Mouse (Mus musculus) limb, embryonic 13.5 days (tissue): ENCODE measurements around the gene Rap1gap. TPM values are rescaled to one million over a fixed set of nuclear protein-coding genes. Genes with fewer than 3 reads are reported as not detected.

Experiments
- ATAC-seq: fragments of 200-750 bp; cut with Nextera tagmentation; 2 replicates; pipeline ENCODE4 v1.8.0; 2017; ENCODE audit warnings: low read depth, moderate number of reproducible peaks, moderate TSS enrichment; ENCODE audit not compliant: low FRiP score
- H3K27ac ChIP-seq: fragments of 300-500 bp; sonication (generic); 2 replicates; pipeline ENCODE4 v1.5.1; 2015; ENCODE audit warnings: inconsistent platforms, mild to moderate bottlenecking, moderate library complexity
- H3K27me3 ChIP-seq: fragments of 300-500 bp; sonication (generic); 2 replicates; pipeline ENCODE4 v1.6.1; 2015; ENCODE audit warnings: mild to moderate bottlenecking, inconsistent platforms
- H3K36me3 ChIP-seq: fragments of 300-500 bp; sonication (generic); 2 replicates; pipeline ENCODE4 v1.6.1; 2015; ENCODE audit warnings: inconsistent platforms, mild to moderate bottlenecking, moderate library complexity
- H3K4me1 ChIP-seq: fragments of 300-500 bp; sonication (generic); 2 replicates; pipeline ENCODE4 v1.6.1; 2015; ENCODE audit warnings: inconsistent platforms
- H3K4me2 ChIP-seq: fragments of 300-500 bp; sonication (generic); replicated peaks from 2 replicates; pipeline ENCODE4 v1.6.1; 2015; ENCODE audit warnings: inconsistent platforms, mild to moderate bottlenecking, moderate library complexity
- H3K4me3 ChIP-seq: fragments of 300-500 bp; sonication (generic); 2 replicates; pipeline ENCODE4 v1.5.1; 2015; ENCODE audit warnings: moderate library complexity, mild to moderate bottlenecking, inconsistent platforms
- H3K9ac ChIP-seq: fragments of 300-500 bp; sonication (generic); 2 replicates; pipeline ENCODE4 v1.6.1; 2015; ENCODE audit warnings: mild to moderate bottlenecking, inconsistent platforms
- H3K9me3 ChIP-seq: fragments of 300-500 bp; sonication (generic); 2 replicates; pipeline ENCODE4 v1.6.1; 2016; ENCODE audit warnings: inconsistent platforms
- WGBS: fragments of 180-500 bp; shearing (Covaris S2); methylation state at CpG from one replicate; pipeline ENCODE4 v1.1.7; 2015; 5-methylcytosine and 5-hydroxymethylcytosine counted together
- polyA plus RNA-seq: library from polyadenylated mRNA; unstranded; fragments of >200 nt; fragmentation: Nextera tagmentation; extraction: Ambion mirVana; gene quantifications from 2 replicates; pipeline ENCODE4 v1.2.1, GENCODE M21; 2015

Gene Rap1gap
- polyA plus RNA-seq, 1 experiment from 2014 or later = 10.7 TPM

DNA sequence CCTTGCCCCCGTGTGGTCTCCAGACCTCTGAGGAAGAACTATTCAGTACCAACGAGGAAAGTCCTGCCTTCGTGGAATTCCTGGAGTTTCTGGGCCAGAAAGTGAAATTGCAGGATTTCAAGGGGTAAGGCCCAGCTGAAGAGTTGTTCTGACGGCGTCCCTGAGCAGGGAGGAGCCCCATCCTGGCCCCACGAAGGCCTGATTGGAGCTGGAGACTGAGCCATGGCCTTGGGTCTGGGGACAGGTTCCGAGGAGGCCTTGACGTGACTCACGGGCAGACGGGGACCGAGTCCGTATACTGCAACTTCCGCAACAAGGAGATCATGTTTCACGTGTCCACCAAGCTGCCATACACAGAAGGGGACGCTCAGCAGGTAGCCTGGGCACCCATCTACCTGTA lies 53.1 kb downstream of the Rap1gap start:
- WGBS = 55% methylated on average over 15 of the region's 15 CpGs
- Histone ChIP-seq H3K9me3 (no peaks in the 10 kb centered on the region), H3K4me1 (peaks cover 16% of the 10 kb centered on the region), H3K36me3 (no peaks in the 10 kb centered on the region), H3K27ac (no peak overlapping the region), H3K27me3 (peaks cover 30% of the 10 kb centered on the region), H3K4me2 (no peak overlapping the region), H3K9ac (no peak overlapping the region), H3K4me3 (no peak overlapping the region)
- ATAC-seq = no peak

DNA sequence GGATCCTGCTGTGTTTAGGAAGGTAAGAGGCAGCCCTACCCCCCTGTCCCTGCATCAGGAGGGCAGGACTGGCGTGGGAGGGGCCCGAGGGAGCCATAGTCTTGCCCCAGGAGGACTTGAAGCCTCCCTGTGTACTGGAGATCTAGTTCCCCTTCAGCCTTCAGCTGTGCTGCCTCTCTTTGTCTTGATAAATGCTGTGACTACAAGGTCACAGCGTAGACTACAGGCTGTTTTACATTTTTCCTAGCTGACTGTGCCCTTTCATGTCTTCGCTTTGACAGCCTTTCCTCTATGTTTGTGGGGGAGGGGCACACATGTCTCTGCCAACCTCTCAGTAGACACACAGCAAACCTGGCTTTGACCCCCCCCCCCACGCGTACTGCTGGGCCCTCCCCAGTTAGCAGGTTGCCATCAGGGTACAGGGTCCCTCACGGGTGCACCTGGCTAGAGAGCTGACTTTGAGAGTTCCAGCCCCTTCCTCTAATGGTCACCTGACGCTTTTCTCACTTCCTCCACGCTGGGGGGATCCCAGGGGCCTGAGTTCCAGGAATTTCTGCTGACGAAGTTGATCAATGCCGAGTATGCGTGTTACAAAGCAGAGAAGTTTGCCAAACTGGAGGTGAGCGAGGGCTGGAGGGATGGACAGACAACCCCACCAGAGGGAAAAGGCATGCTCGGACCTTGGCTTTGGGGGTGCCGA lies 55.0 kb downstream of the Rap1gap start:
- ATAC-seq = no peak
- H3K4me3 ChIP-seq = no peak overlapping the region
- H3K36me3 ChIP-seq = no peaks in the 10 kb centered on the region
- no peak overlapping the region for H3K27ac ChIP-seq
- peak overlapping the region; percentile 34 for H3K4me2 ChIP-seq
- H3K27me3 ChIP-seq = peaks cover 49% of the 10 kb centered on the region
- H3K9me3 ChIP-seq = no peaks in the 10 kb centered on the region
- peaks cover 26% of the 10 kb centered on the region for H3K4me1 ChIP-seq
- H3K9ac ChIP-seq = 0 out of 2 replicates have a peak overlapping the region, but pooled peaks have one; percentile 55
- WGBS = 26% methylated on average over 15 of the region's 15 CpGs

DNA sequence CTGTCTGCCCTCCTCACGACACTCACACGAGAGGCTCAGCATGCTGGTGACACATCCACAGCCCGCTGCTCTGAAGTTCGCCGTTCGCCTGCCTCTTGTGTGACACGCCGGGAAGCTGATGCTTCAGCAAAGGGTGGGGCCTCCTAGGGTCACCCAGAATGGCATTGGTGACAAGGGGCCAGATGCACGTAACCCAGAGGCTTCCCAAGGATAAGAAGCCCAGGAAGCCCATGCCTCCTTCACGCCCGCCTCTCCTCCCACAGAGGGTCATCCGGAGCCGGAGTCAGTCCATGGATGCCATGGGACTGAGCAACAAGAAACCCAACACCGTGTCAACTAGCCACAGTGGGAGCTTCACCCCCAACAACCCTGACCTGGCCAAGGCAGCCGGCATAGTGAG lies 57.0 kb downstream of the Rap1gap start:
- 89% methylated on average over 15 of the region's 15 CpGs for WGBS
- H3K4me2 ChIP-seq = no peak overlapping the region
- H3K4me3 ChIP-seq = no peak overlapping the region
- no peak overlapping the region for H3K9ac ChIP-seq
- H3K27ac ChIP-seq = no peak overlapping the region
- no peaks in the 10 kb centered on the region for H3K36me3 ChIP-seq
- no peak for ATAC-seq
- H3K9me3 ChIP-seq = no peaks in the 10 kb centered on the region
- peaks cover 26% of the 10 kb centered on the region for H3K4me1 ChIP-seq
- peaks cover 43% of the 10 kb centered on the region for H3K27me3 ChIP-seq

DNA sequence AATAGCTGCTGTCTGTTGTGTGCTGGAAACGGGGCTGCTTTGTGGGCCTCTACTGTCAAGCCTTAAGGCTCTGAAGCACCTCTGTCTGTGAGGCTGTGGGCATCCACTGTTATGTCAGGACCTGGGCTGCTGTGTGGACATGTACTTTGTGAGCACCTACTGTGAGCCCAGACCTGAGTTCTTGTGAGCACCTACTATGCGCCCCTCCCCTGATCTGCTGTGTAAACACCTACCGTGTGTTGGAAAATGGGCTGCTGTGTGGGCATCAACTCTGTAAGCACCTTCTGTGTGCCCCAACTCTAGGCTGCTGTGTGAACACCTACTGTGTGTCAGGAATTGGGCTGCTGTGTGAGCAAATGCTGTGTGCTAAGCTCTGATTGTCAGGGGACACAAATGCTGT lies 57.7 kb downstream of the Rap1gap start:
- H3K9me3 ChIP-seq = no peaks in the 10 kb centered on the region
- no peaks in the 10 kb centered on the region for H3K36me3 ChIP-seq
- H3K4me1 ChIP-seq = peaks cover 29% of the 10 kb centered on the region
- H3K4me2 ChIP-seq = no peak overlapping the region
- H3K27me3 ChIP-seq = peaks cover 46% of the 10 kb centered on the region
- ATAC-seq = no peak
- H3K9ac ChIP-seq = no peak overlapping the region
- no peak overlapping the region for H3K4me3 ChIP-seq
- no peak overlapping the region for H3K27ac ChIP-seq
- WGBS = 88% methylated on average over 3 of the region's 3 CpGs

DNA sequence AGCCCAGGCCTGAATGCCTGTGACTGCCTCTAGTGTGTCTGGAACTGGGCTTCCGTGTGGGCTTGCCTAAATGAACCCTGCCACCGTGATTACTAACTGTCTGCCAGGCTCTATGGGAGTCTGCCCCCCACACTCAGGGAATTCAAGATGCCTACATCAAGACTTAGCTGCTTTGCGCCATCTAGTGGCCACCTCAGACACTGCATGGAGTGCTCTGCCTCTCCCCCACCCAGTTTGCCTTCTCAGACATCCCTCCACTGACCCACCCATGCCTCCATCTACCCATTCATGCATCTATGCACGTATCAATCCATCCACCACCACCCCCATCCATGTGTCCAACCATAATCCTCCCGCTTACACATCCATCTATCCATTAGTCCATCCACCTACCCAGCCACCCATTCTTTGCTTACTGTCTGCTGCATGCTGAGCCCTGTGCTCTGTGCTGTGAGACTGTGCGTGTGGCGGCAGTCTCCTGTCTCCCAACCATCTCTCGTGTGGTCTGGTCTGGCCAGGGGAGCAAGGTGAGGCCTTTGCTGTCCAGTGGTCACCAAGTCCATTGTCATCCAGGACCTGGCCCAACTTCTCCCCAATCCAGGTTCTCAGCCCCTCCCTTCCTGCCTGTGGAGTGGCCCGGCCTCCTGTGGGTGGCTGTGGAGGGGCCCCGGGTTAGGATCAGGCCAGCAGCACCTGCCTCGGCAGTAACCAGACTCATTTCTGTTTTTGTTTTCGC lies 58.3 kb downstream of the Rap1gap start:
- Histone ChIP-seq H3K36me3 (no peaks in the 10 kb centered on the region), H3K4me3 (no peak overlapping the region), H3K27ac (no peak overlapping the region), H3K27me3 (peaks cover 47% of the 10 kb centered on the region), H3K4me1 (peaks cover 35% of the 10 kb centered on the region), H3K9me3 (no peaks in the 10 kb centered on the region), H3K4me2 (peak overlapping the region; percentile 45), H3K9ac (0 out of 2 replicates have a peak overlapping the region, but pooled peaks have one; percentile 52)
- 30% methylated on average over 12 of the region's 12 CpGs for WGBS
- ATAC-seq = no peak

DNA sequence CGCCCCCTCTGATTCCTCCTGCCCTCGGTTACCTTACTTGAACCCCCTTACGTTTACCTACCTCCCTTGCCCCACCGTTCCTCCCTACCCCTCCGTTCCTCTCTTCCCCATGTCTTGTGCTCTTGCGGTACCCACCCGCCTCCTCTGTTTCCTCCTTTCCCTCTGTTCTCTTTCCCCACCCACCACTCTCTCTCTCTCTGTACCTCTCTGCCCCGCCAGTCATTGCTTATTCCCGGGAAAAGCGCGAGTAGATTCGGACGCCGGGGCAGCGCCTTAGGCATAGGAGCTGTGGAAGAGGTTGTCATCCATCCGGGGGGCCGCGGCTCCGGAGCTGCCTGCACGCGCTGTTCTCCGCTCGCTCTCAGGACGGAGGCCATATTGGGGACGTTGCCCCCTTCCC lies 59.0 kb downstream of the Rap1gap start:
- peak overlapping the region; percentile 52 for H3K9ac ChIP-seq
- peaks cover 40% of the 10 kb centered on the region for H3K4me1 ChIP-seq
- H3K27me3 ChIP-seq = peaks cover 51% of the 10 kb centered on the region
- H3K36me3 ChIP-seq = no peaks in the 10 kb centered on the region
- H3K27ac ChIP-seq = no peak overlapping the region
- H3K4me2 ChIP-seq = peak overlapping the region; percentile 45
- WGBS = 34% methylated on average over 25 of the region's 25 CpGs
- H3K9me3 ChIP-seq = no peaks in the 10 kb centered on the region
- no peak for ATAC-seq
- peak overlapping the region; percentile 15 for H3K4me3 ChIP-seq

DNA sequence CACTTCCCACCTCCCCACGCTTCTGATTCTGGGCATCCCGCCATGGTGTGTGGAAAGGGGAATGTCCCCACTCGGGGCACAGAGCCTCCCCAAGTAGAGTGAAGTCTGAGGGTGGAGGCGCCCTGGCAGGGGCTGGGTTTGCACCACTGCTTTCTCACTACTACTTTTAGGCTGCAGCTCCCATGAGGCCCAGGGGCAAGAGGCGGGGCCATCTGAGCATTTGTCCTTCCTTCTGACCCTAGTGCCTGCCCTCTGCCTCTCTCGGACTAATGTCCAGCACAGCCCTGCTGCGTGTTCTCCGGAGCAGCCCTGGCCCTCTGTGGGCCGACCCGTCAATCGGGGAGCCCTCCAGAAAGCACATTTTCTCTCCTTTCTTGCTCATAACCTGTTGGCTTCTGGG lies 59.7 kb downstream of the Rap1gap start:
- H3K4me3 ChIP-seq = no peak overlapping the region

DNA sequence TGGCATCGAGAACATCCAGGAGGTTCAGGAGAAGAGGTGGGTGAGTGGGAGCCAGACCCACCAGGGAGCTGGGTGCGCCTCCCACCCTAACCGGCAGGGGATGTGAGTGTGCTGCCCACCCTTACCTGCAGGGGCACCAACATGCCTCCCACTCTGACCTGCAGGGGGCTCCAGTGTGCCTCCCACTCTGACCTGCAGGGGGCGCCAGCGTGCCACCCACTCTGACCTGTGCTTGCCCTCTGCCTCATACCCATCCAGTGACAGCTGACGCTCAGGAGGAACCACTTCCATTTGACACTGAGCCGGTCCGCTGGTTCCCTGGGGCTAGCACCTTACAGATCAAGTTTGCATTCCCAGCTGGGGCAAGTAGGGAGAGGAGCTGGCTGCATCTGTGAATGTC lies 60.2 kb downstream of the Rap1gap start:
- peaks cover 35% of the 10 kb centered on the region for H3K4me1 ChIP-seq
- H3K27ac ChIP-seq = no peak overlapping the region
- no peak overlapping the region for H3K4me2 ChIP-seq
- WGBS = 51% methylated on average over 8 of the region's 8 CpGs
- H3K27me3 ChIP-seq = peaks cover 63% of the 10 kb centered on the region
- ATAC-seq = no peak
- H3K4me3 ChIP-seq = no peak overlapping the region
- H3K9ac ChIP-seq = no peak overlapping the region
- H3K9me3 ChIP-seq = no peaks in the 10 kb centered on the region
- no peaks in the 10 kb centered on the region for H3K36me3 ChIP-seq

More for the DNA sequence above, 59.7 kb downstream of the Rap1gap start:
- H3K27me3 ChIP-seq = peaks cover 58% of the 10 kb centered on the region
- no peak for ATAC-seq
- H3K27ac ChIP-seq = no peak overlapping the region
- no peaks in the 10 kb centered on the region for H3K9me3 ChIP-seq
- H3K4me1 ChIP-seq = peaks cover 40% of the 10 kb centered on the region
- 46% methylated on average over 11 of the region's 11 CpGs for WGBS
- H3K9ac ChIP-seq = no peak overlapping the region
- no peaks in the 10 kb centered on the region for H3K36me3 ChIP-seq
- peak overlapping the region; percentile 45; the same call in 1 of the 2 replicates for H3K4me2 ChIP-seq

DNA sequence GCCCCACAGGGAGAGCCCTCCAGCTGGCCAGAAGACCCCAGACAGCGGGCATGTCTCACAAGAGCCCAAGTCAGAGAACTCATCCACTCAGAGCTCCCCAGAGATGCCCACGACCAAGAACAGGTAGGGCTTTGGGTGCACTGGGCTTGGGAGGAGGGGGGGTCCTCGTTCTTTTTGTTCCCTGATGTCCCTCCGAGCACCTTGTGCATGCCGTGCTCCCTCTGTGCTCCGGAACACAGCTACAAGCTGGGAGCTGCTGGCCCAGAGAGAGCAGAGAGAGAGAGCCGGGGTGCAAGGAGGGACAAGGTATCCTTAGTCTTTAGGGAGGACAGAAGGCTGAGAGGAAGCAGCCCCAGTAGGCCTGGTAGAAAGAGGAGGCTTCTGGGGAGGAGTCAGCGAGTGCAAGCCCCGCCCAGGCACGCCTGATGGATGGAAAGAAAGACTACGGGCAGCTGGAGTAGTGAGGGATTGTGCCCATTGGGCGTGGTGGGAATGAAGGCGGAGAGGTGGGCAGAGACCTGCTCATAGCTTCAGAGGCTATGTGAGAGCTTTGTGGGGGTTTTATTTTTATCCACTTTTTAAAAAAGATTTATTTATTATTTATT lies 61.1 kb downstream of the Rap1gap start:
- no peak overlapping the region for H3K27ac ChIP-seq
- no peak overlapping the region for H3K9ac ChIP-seq
- 71% methylated on average over 13 of the region's 13 CpGs for WGBS
- H3K36me3 ChIP-seq = no peaks in the 10 kb centered on the region
- H3K4me1 ChIP-seq = peaks cover 33% of the 10 kb centered on the region
- H3K9me3 ChIP-seq = no peaks in the 10 kb centered on the region
- H3K4me3 ChIP-seq = no peak overlapping the region
- no peak for ATAC-seq
- no peak overlapping the region for H3K4me2 ChIP-seq
- peaks cover 59% of the 10 kb centered on the region for H3K27me3 ChIP-seq

DNA sequence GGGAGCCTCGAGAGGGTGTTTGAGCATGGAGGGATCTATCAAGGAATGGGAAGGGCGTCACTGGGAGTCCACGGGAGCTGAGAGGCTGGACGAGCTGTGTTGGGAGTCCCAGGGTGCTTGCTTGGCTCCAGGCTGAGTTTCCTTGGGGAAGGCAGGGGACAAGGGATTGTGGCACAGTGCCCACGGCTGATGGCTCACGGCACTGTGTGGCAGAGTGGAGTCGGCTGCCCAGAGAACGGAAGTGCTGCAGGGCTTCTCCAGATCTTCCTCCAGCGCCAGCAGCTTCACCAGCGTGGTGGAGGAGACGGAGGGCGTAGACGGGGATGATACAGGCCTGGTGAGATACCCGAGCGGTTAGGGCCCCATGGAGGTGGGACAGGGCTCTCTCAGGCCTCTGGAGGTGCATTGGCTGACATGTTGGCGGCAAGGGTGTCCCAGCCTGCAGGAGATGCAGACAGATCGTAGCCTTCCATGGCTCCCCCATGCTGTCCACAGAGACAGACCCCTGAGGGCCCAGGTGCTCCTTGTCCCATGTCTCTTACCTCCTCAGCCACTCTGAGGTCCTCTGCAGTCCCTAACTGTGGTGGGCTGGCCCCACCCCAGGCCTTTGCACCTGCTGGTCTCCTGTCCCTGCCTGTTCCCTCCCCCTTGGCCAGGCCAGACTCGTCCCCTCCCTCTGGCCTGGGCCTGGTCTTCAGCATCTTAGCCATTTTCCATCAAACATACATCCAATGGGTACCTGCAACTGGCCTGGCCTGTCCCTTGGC lies 62.4 kb downstream of the Rap1gap start:
- H3K9me3 ChIP-seq = no peaks in the 10 kb centered on the region
- H3K9ac ChIP-seq = no peak overlapping the region
- H3K4me2 ChIP-seq = peak overlapping the region; percentile 50
- 0 out of 2 replicates have a peak, but pooled peaks have one; percentile 12 for ATAC-seq
- H3K27me3 ChIP-seq = peaks cover 57% of the 10 kb centered on the region
- H3K36me3 ChIP-seq = no peaks in the 10 kb centered on the region
- peaks cover 33% of the 10 kb centered on the region for H3K4me1 ChIP-seq
- WGBS = 78% methylated on average over 18 of the region's 18 CpGs
- no peak overlapping the region for H3K27ac ChIP-seq
- H3K4me3 ChIP-seq = no peak overlapping the region

DNA sequence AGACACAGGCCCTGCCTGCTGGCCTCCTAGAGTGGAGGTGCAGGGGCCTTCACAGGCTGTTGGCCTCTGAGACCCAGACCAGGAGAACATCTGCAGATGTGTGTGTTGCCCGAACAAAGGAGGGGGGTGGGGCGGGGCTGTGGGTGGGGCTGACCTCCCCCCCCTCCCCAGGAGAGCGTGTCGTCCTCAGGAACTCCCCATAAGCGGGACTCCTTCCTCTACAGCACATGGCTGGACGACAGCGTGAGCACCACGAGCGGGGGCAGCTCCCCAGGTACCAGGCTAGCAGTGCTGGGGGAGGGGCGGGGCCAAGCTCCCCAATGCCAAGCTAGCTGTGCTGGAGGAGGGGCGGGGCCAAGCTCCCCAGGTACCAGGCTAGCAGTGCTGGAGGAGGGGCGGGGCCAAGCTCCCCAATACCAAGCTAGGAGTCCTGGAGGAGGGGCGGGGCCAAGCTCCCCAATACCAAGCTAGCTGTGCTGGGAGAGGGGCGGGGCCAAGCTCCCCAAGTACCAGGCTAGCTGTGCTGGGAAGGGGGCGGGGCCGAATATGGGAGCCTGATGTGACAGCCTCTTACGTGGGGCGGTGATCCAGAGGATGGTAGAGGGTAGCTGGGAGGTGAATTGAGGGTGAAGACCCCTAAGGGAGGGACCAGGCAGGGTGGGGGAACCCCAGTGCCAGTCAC lies 63.1 kb downstream of the Rap1gap start:
- H3K4me1 ChIP-seq = peaks cover 33% of the 10 kb centered on the region
- peaks cover 57% of the 10 kb centered on the region for H3K27me3 ChIP-seq
- peak; percentile 31; the same call in 1 of the 2 replicates for ATAC-seq
- no peaks in the 10 kb centered on the region for H3K9me3 ChIP-seq
- H3K9ac ChIP-seq = no peak overlapping the region; the same call in 1 of the 2 replicates
- no peaks in the 10 kb centered on the region for H3K36me3 ChIP-seq
- H3K27ac ChIP-seq = no peak overlapping the region
- H3K4me3 ChIP-seq = peak overlapping the region; percentile 2; the same call in 1 of the 2 replicates
- 5% methylated on average over 18 of the region's 18 CpGs for WGBS
- H3K4me2 ChIP-seq = peak overlapping the region; percentile 50
